ENCODE assay signal across 17 mouse cellular contexts in the genomic region with DNA sequence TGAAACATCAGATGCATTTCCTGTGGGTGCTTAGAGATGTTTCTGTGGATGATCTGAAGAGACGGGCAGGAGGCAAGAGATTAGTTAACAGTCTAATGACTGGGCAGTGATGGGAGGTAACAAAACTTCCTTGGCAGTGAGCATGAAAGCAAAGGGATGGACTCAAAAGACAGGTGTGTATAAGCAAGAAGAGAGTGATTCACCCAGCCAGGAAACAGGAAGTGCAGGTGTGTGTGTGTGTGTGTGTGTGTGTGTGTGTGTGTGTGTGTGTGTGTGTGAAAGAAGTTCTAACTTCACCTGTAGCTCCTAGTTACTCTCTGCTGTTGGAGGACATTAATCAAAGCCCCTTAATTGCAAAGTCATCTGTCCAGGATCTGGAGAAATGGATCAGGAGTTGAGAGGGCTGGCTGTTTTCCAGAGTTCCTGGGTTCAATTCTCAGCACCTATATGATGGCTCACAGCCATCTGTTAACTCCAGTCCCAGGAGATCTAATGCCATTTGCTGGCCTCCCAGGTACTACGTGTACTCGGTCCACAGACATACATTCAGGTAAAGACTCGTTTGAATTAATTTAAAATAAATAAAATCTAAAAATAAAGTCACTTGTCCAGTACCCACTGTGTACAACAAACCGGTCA. TPM values are rescaled to one million over a fixed set of nuclear protein-coding genes. Genes with fewer than 3 reads are reported as not detected.
DNase-seq lines count a peak whose midpoint lies in the region; ATAC-seq and TF ChIP-seq lines count a peak whose summit lies in the region.
"Had no signal": no experiment of that assay in that cellular context is flagged by ENCODE, and none has a peak within 500 bp of the region (broad histone marks: within the 10 kb centered on the region; RNA-seq: fewer than 3 reads in every experiment).

No protein-coding gene starts in this region.

- DNase-seq in hindbrain, embryonic 10.5 days (ENCODE audit: low spot score) = no peak
- DNase-seq in CD4-positive helper T cell, adult 2 months (ENCODE audit: low read depth, low spot score) = peak; percentile 70
- peak; percentile 16 for DNase-seq in MEL (ENCODE audit: low read depth, low spot score)
- peak; percentile 40 for DNase-seq in thymus, postnatal 14 days
- DNase-seq in lung, adult 2 months = no peak
- DNase-seq in left cerebral cortex, adult 9 months (ENCODE audit: low spot score in 2 of 2) = no peak
- DNase-seq: kidney, adult 9 months had no signal

- H3K36me3 ChIP-seq in hindbrain, embryonic 12.5 days = no peaks in the 10 kb centered on the region; the same call in 1 of the 2 replicates
- H3K36me3 ChIP-seq in hindbrain, embryonic 10.5 days = peaks cover 13% of the 10 kb centered on the region; the same call in 1 of the 2 replicates
- peaks cover 0 to 2% of the 10 kb centered on the region in 2 experiments; a peak in 1 of 4 replicates for H3K36me3 ChIP-seq in MEL (ENCODE audit: control insufficient read depth in 1 of 2, insufficient read depth in 2 of 2, low read length in 2 of 2)
- H3K36me3 ChIP-seq: hindbrain, embryonic 15.5 days; midbrain, embryonic 12.5 days; neural tube, embryonic 13.5 days had no signal

- no peak overlapping the region for H3K4me2 ChIP-seq in hindbrain, embryonic 12.5 days (replicated peaks)
- H3K4me2 ChIP-seq: embryonic facial prominence, embryonic 15.5 days; heart, embryonic 12.5 days; hindbrain, embryonic 15.5 days; midbrain, embryonic 12.5 days had no signal

- H3K4me3 ChIP-seq in hindbrain, embryonic 12.5 days = no peak overlapping the region
- no peak overlapping the region for H3K4me3 ChIP-seq in hindbrain, embryonic 10.5 days
- no peak overlapping the region for H3K4me3 ChIP-seq in MEL (ENCODE audit: control insufficient read depth in 1 of 2, insufficient read depth in 1 of 2, low read depth in 2 of 2, low read length in 2 of 2)
- H3K4me3 ChIP-seq in lung, adult 2 months (replicated peaks; ENCODE audit: extremely low read depth, low read depth, low read length) = no peak overlapping the region

- no peak for TF ChIP-seq CTCF in MEL (IDR thresholded peaks at IDR 0.05 in 2 of 3, conservative IDR thresholded peaks at IDR 0.05 in 1 of 3; ENCODE audit: control insufficient read depth in 1 of 3, insufficient read depth in 1 of 3, low read depth in 2 of 3, low read length in 3 of 3, poor library complexity in 1 of 3, severe bottlenecking in 1 of 3)
- no peak for TF ChIP-seq CTCF in lung, adult 2 months (IDR thresholded peaks at IDR 0.05; ENCODE audit: insufficient read depth, low read length)

- H3K27me3 ChIP-seq in hindbrain, embryonic 12.5 days = no peaks in the 10 kb centered on the region
- H3K27me3 ChIP-seq in hindbrain, embryonic 10.5 days (ENCODE audit: insufficient read depth, poor library complexity, severe bottlenecking) = 0 out of 2 replicates have a peak, but pooled peaks cover 10% of the 10 kb centered on the region
- no peaks in the 10 kb centered on the region for H3K27me3 ChIP-seq in MEL (ENCODE audit: control insufficient read depth in 1 of 2, insufficient read depth in 2 of 2, low read length in 2 of 2)
- H3K27me3 ChIP-seq: embryonic facial prominence, embryonic 15.5 days; hindbrain, embryonic 15.5 days; limb, embryonic 13.5 days; neural tube, embryonic 13.5 days had no signal

- no peak for TF ChIP-seq RAD21 in MEL (IDR thresholded peaks at IDR 0.05; ENCODE audit: low read depth, low read length)

- no peak for TF ChIP-seq POLR2A in MEL (IDR thresholded peaks at IDR 0.05; ENCODE audit: control insufficient read depth in 1 of 2, insufficient read depth in 1 of 2, low read depth in 1 of 2, low read length in 2 of 2, poor library complexity in 1 of 2)
- no peak for TF ChIP-seq POLR2A in lung, adult 2 months (IDR thresholded peaks at IDR 0.05; ENCODE audit: borderline replicate concordance, extremely low read depth, low read depth, low read length)

- H3K27ac ChIP-seq in hindbrain, embryonic 12.5 days = no peak overlapping the region
- H3K27ac ChIP-seq in hindbrain, embryonic 10.5 days = no peak overlapping the region
- no peak overlapping the region for H3K27ac ChIP-seq in MEL (ENCODE audit: control insufficient read depth, low read depth, low read length)
- H3K27ac ChIP-seq: embryonic facial prominence, embryonic 15.5 days; hindbrain, embryonic 15.5 days; limb, embryonic 13.5 days; liver, embryonic 12.5 days; midbrain, embryonic 12.5 days; neural tube, embryonic 13.5 days had no signal

- peaks cover 12% of the 10 kb centered on the region for H3K79me2 ChIP-seq in MEL (ENCODE audit: control insufficient read depth, insufficient read depth, low read length, poor library complexity)

- no peak overlapping the region for H3K9ac ChIP-seq in hindbrain, embryonic 12.5 days
- no peak overlapping the region for H3K9ac ChIP-seq in MEL (ENCODE audit: control insufficient read depth, low read depth, low read length, poor library complexity, severe bottlenecking)
- H3K9ac ChIP-seq: embryonic facial prominence, embryonic 15.5 days; heart, embryonic 12.5 days; hindbrain, embryonic 15.5 days; limb, embryonic 13.5 days; liver, embryonic 12.5 days; lung, embryonic 14.5 days; neural tube, embryonic 13.5 days had no signal

- H3K4me1 ChIP-seq in hindbrain, embryonic 12.5 days = peaks cover 16% of the 10 kb centered on the region
- peaks cover 17% of the 10 kb centered on the region for H3K4me1 ChIP-seq in hindbrain, embryonic 10.5 days (replicated peaks)
- H3K4me1 ChIP-seq in MEL (ENCODE audit: control insufficient read depth in 1 of 2, insufficient read depth in 2 of 2, low read length in 2 of 2) = 0 out of 4 replicates have a peak, but pooled peaks cover 0 to 2% of the 10 kb centered on the region in 2 experiments
- no peaks in the 10 kb centered on the region for H3K4me1 ChIP-seq in lung, adult 2 months (ENCODE audit: control insufficient read depth, insufficient read depth, low read length)

- no peaks in the 10 kb centered on the region for H3K9me3 ChIP-seq in hindbrain, embryonic 12.5 days (replicated peaks)
- no peaks in the 10 kb centered on the region for H3K9me3 ChIP-seq in hindbrain, embryonic 10.5 days
- no peaks in the 10 kb centered on the region for H3K9me3 ChIP-seq in MEL (replicated peaks; ENCODE audit: insufficient read depth, low read length)
- H3K9me3 ChIP-seq: embryonic facial prominence, embryonic 15.5 days; heart, embryonic 12.5 days; hindbrain, embryonic 15.5 days; limb, embryonic 13.5 days; liver, embryonic 12.5 days; midbrain, embryonic 12.5 days; neural tube, embryonic 13.5 days had no signal

- TF ChIP-seq EP300 in MEL (IDR thresholded peaks at IDR 0.05; ENCODE audit: low read depth in 1 of 2, low read length in 2 of 2) = no peak

- 0 out of 2 replicates have a peak, but pooled peaks have one; percentile 0 for ATAC-seq in hindbrain, embryonic 12.5 days (ENCODE audit: low FRiP score)
- no peak for ATAC-seq in erythroid progenitor cell, adult 5-6 weeks (replicated peaks; ENCODE audit: low FRiP score, poor library complexity, severe bottlenecking)

- 89% methylated on average over 5 of the region's 5 CpGs for WGBS in hindbrain, embryonic 12.5 days
- 86% methylated on average over 5 of the region's 5 CpGs for WGBS in hindbrain, embryonic 10.5 days
- 72% methylated on average over 5 of the region's 5 CpGs for WGBS in lung, adult 2 months

TF ChIP-seq in MEL, 35 proteins besides CTCF, POLR2A, EP300 and RAD21:
- no peak for TF ChIP-seq CHD1 (IDR thresholded peaks at IDR 0.05; ENCODE audit: low read depth, low read length)
- no peak for TF ChIP-seq UBTF (IDR thresholded peaks at IDR 0.05; ENCODE audit: borderline replicate concordance, insufficient read depth, low read depth, low read length)
- TF ChIP-seq MYC (IDR thresholded peaks at IDR 0.05; ENCODE audit: low read depth, low read length) = no peak
- TF ChIP-seq GATA1 (IDR thresholded peaks at IDR 0.05; ENCODE audit: low read depth, low read length) = no peak
- no peak for TF ChIP-seq ELF1 (IDR thresholded peaks at IDR 0.05; ENCODE audit: low read depth, low read length)
- no peak for TF ChIP-seq NRF1 (IDR thresholded peaks at IDR 0.05; ENCODE audit: insufficient read depth, low read depth, low read length, poor library complexity, severe bottlenecking)
- TF ChIP-seq ETS1 (IDR thresholded peaks at IDR 0.05; ENCODE audit: low read depth, low read length) = no peak
- TF ChIP-seq JUND (IDR thresholded peaks at IDR 0.05; ENCODE audit: low read depth, low read length) = no peak
- TF ChIP-seq KAT2A (conservative IDR thresholded peaks at IDR 0.05; ENCODE audit: low read depth, low read length) = no peak
- no peak for TF ChIP-seq MYB (IDR thresholded peaks at IDR 0.05; ENCODE audit: low read depth, low read length)
- TF ChIP-seq GABPA (IDR thresholded peaks at IDR 0.05; ENCODE audit: low read depth, low read length) = no peak

RNA-seq across cellular contexts. Expression of a gene that starts 1.0 kb away (rescaled TPM):
- polyA plus RNA-seq in hindbrain, embryonic 12.5 days (2016; fragmentation: Nextera tagmentation; extraction: Ambion mirVana) = 111 and 113 TPM in 2 replicates
- 123 and 148 TPM in 2 replicates for polyA plus RNA-seq in hindbrain, embryonic 10.5 days (2016; fragmentation: Nextera tagmentation; extraction: Ambion mirVana)
- 71.6 and 77.0 TPM in 2 replicates for total RNA-seq in MEL (2012; rRNA removed)
- 10 to 100 TPM in 1 of 2 experiments, not detected in 1; 47.4 TPM for polyA plus RNA-seq in MEL (2012; ENCODE audit: insufficient read depth in 1 of 2, insufficient read length in 2 of 2, low read depth in 1 of 2, low replicate concordance in 2 of 2, missing spikeins in 1 of 2)
- 9.8 and 10.5 TPM in 2 replicates for polyA plus RNA-seq in lung, adult 2 months (2012; rRNA removed)
- 4.2 and 4.7 TPM in 2 replicates for total RNA-seq in erythroid progenitor cell, adult 5-6 weeks (2015; ENCODE audit: low replicate concordance)
- 2.3 and 4.0 TPM in 2 replicates for total RNA-seq in erythroid progenitor cell, adult 5-6 weeks (2017; ENCODE audit: low replicate concordance)

RNA-seq across cellular contexts. Expression of a gene that starts 6.8 kb away (rescaled TPM):
- 54.3 and 57.3 TPM in 2 replicates for polyA plus RNA-seq in hindbrain, embryonic 12.5 days (2016; fragmentation: Nextera tagmentation; extraction: Ambion mirVana)
- 45.3 and 46.6 TPM in 2 replicates for polyA plus RNA-seq in hindbrain, embryonic 10.5 days (2016; fragmentation: Nextera tagmentation; extraction: Ambion mirVana)
- 53.0 and 65.8 TPM in 2 replicates for total RNA-seq in MEL (2012; rRNA removed)
- polyA plus RNA-seq in MEL (2012; ENCODE audit: insufficient read depth in 1 of 2, insufficient read length in 2 of 2, low read depth in 1 of 2, low replicate concordance in 2 of 2, missing spikeins in 1 of 2) = 10 to 100 TPM; 52.8 to 54.3 TPM
- polyA plus RNA-seq in lung, adult 2 months (2012; rRNA removed) = 16.0 and 19.1 TPM in 2 replicates
- total RNA-seq in erythroid progenitor cell, adult 5-6 weeks (2015; ENCODE audit: low replicate concordance) = 1.4 and 2.1 TPM in 2 replicates
- total RNA-seq in erythroid progenitor cell, adult 5-6 weeks (2017; ENCODE audit: low replicate concordance) = 0.98 TPM in 1 of 2 replicates, not detected in the other

Comparison
In these comparisons a context has a peak if more than half of its experiments do, and no peak if none do; other contexts are left out.
1. DNase-seq: peak in CD4-positive helper T cell, adult 2 months (single experiment), MEL (single experiment) and thymus, postnatal 14 days (single experiment); none in hindbrain, embryonic 10.5 days (single experiment), lung, adult 2 months (single experiment) and left cerebral cortex, adult 9 months (0 of 2).